Comparison of ENCODE assay signal across 12 mouse cellular contexts in genomic region chr9:23497626-23498025, GRCm38 (mm10).
DNase-seq lines count a peak whose midpoint lies in the region; ATAC-seq and TF ChIP-seq lines count a peak whose summit lies in the region.
"Had no signal": no experiment of that assay in that cellular context is flagged by ENCODE, and none has a peak within 500 bp of the region (broad histone marks: within the 10 kb centered on the region; RNA-seq: fewer than 3 reads in every experiment).

No protein-coding gene starts in this region.

- ATAC-seq in hindbrain, postnatal 0 days = no peak
- ATAC-seq in hindbrain, embryonic 13.5 days (ENCODE audit: low FRiP score) = no peak
- ATAC-seq in forebrain, embryonic 15.5 days (replicated peaks) = peak; percentile 82
- no peak for ATAC-seq in heart, embryonic 12.5 days (ENCODE audit: insufficient number of reproducible peaks, low FRiP score)

- no peak overlapping the region for H3K9ac ChIP-seq in hindbrain, postnatal 0 days (replicated peaks; ENCODE audit: low read length)
- no peak overlapping the region for H3K9ac ChIP-seq in hindbrain, embryonic 13.5 days
- no peak overlapping the region for H3K9ac ChIP-seq in forebrain, embryonic 15.5 days (replicated peaks)
- H3K9ac ChIP-seq in heart, adult 2 months (ENCODE audit: low read depth, low read length) = no peak overlapping the region
- H3K9ac ChIP-seq in heart, embryonic 12.5 days = no peak overlapping the region
- H3K9ac ChIP-seq: liver, embryonic 13.5 days had no signal

- no peak for TF ChIP-seq POLR2A in heart, adult 2 months (IDR thresholded peaks at IDR 0.05; ENCODE audit: insufficient read depth, low read depth, low read length)

- no peak overlapping the region for H3K27ac ChIP-seq in hindbrain, postnatal 0 days
- H3K27ac ChIP-seq in hindbrain, embryonic 13.5 days = no peak overlapping the region
- peak overlapping the region; percentile 68 for H3K27ac ChIP-seq in forebrain, embryonic 15.5 days (replicated peaks)
- no peak overlapping the region for H3K27ac ChIP-seq in heart, adult 2 months
- no peak overlapping the region for H3K27ac ChIP-seq in heart, embryonic 12.5 days (ENCODE audit: poor library complexity, severe bottlenecking)
- H3K27ac ChIP-seq: liver, embryonic 13.5 days had no signal

- peak; percentile 31 for DNase-seq in hindbrain, postnatal 0 days (ENCODE audit: low spot score)
- DNase-seq in left cerebral cortex, adult 18-20 months (ENCODE audit: low spot score in 2 of 2) = peak; percentile 64 to 73
- DNase-seq in right cerebral cortex, postnatal 10 days (ENCODE audit: low spot score in 2 of 2) = peak; percentile 78 to 88
- DNase-seq in gastrocnemius, postnatal 4 days (ENCODE audit: low spot score in 2 of 2) = no peak
- DNase-seq in heart, adult 2 months = no peak
- DNase-seq: cerebellum, adult 8-10 months; kidney, adult 9 months; liver, embryonic 13.5 days had no signal

- no peak overlapping the region for H3K4me3 ChIP-seq in hindbrain, postnatal 0 days (ENCODE audit: low read length)
- no peak overlapping the region for H3K4me3 ChIP-seq in hindbrain, embryonic 13.5 days
- no peak overlapping the region for H3K4me3 ChIP-seq in forebrain, embryonic 15.5 days
- H3K4me3 ChIP-seq in heart, adult 2 months = no peak overlapping the region
- H3K4me3 ChIP-seq in heart, embryonic 12.5 days = no peak overlapping the region
- H3K4me3 ChIP-seq: liver, embryonic 13.5 days; megakaryocyte, embryonic 14.5 days had no signal

- TF ChIP-seq CTCF in hindbrain, postnatal 0 days (IDR thresholded peaks at IDR 0.05; ENCODE audit: low read depth) = no peak
- no peak for TF ChIP-seq CTCF in heart, adult 2 months (IDR thresholded peaks at IDR 0.05)

- no peaks in the 10 kb centered on the region for H3K79me2 ChIP-seq in heart, adult 2 months (replicated peaks; ENCODE audit: control insufficient read depth, insufficient read depth, low read length)

- no peaks in the 10 kb centered on the region for H3K27me3 ChIP-seq in hindbrain, postnatal 0 days (ENCODE audit: insufficient read depth, low read length)
- H3K27me3 ChIP-seq in hindbrain, embryonic 13.5 days = no peaks in the 10 kb centered on the region
- no peaks in the 10 kb centered on the region for H3K27me3 ChIP-seq in forebrain, embryonic 15.5 days
- no peaks in the 10 kb centered on the region for H3K27me3 ChIP-seq in heart, adult 2 months (ENCODE audit: control insufficient read depth, insufficient read depth, low read length)
- no peaks in the 10 kb centered on the region for H3K27me3 ChIP-seq in heart, embryonic 12.5 days (replicated peaks)
- H3K27me3 ChIP-seq: liver, embryonic 13.5 days; megakaryocyte, embryonic 14.5 days had no signal

- no peak overlapping the region for H3K4me2 ChIP-seq in hindbrain, postnatal 0 days (ENCODE audit: low read depth, low read length)
- H3K4me2 ChIP-seq in hindbrain, embryonic 13.5 days = no peak overlapping the region
- no peak overlapping the region for H3K4me2 ChIP-seq in forebrain, embryonic 15.5 days (replicated peaks)
- H3K4me2 ChIP-seq in heart, embryonic 12.5 days = no peak overlapping the region
- H3K4me2 ChIP-seq: liver, embryonic 13.5 days had no signal

- H3K36me3 ChIP-seq in hindbrain, postnatal 0 days (ENCODE audit: insufficient read depth, low read length) = no peaks in the 10 kb centered on the region
- no peaks in the 10 kb centered on the region for H3K36me3 ChIP-seq in hindbrain, embryonic 13.5 days
- no peaks in the 10 kb centered on the region for H3K36me3 ChIP-seq in forebrain, embryonic 15.5 days
- no peaks in the 10 kb centered on the region for H3K36me3 ChIP-seq in heart, adult 2 months (ENCODE audit: control insufficient read depth, insufficient read depth, low read length)
- H3K36me3 ChIP-seq in heart, embryonic 12.5 days = no peaks in the 10 kb centered on the region
- H3K36me3 ChIP-seq: liver, embryonic 13.5 days had no signal

- WGBS in hindbrain, postnatal 0 days = 17% methylated on average over 3 of the region's 3 CpGs
- WGBS in hindbrain, embryonic 13.5 days = 23% methylated on average over 3 of the region's 3 CpGs
- 6% methylated on average over 3 of the region's 3 CpGs for WGBS in forebrain, embryonic 15.5 days
- 38% methylated on average over 3 of the region's 3 CpGs for WGBS in heart, adult 2 months
- 25% methylated on average over 3 of the region's 3 CpGs for WGBS in heart, embryonic 12.5 days

- TF ChIP-seq EP300 in heart, adult 2 months (IDR thresholded peaks at IDR 0.05; ENCODE audit: insufficient read depth, low read depth, low read length) = no peak

- no peaks in the 10 kb centered on the region for H3K4me1 ChIP-seq in hindbrain, postnatal 0 days (ENCODE audit: insufficient read depth, low read length)
- peaks cover 7% of the 10 kb centered on the region for H3K4me1 ChIP-seq in hindbrain, embryonic 13.5 days (replicated peaks)
- H3K4me1 ChIP-seq in forebrain, embryonic 15.5 days = peaks cover 12% of the 10 kb centered on the region
- H3K4me1 ChIP-seq in heart, adult 2 months (ENCODE audit: control insufficient read depth, insufficient read depth, low read length) = peaks cover 2% of the 10 kb centered on the region; the same call in 1 of the 2 replicates
- H3K4me1 ChIP-seq in heart, embryonic 12.5 days (replicated peaks) = no peaks in the 10 kb centered on the region; the same call in none of the 2 replicates
- H3K4me1 ChIP-seq: liver, embryonic 13.5 days; megakaryocyte, embryonic 14.5 days had no signal

- intact Hi-C loops in heart, adult 2 months (cut with DNase I) = no loop called here

- H3K9me3 ChIP-seq in hindbrain, postnatal 0 days (ENCODE audit: low read length) = no peaks in the 10 kb centered on the region
- H3K9me3 ChIP-seq in hindbrain, embryonic 13.5 days = no peaks in the 10 kb centered on the region
- H3K9me3 ChIP-seq in forebrain, embryonic 15.5 days = no peaks in the 10 kb centered on the region
- H3K9me3 ChIP-seq in heart, embryonic 12.5 days (replicated peaks) = no peaks in the 10 kb centered on the region
- H3K9me3 ChIP-seq: liver, embryonic 13.5 days had no signal

Comparison
In these comparisons a context has a peak if more than half of its experiments do, and no peak if none do; other contexts are left out.
1. DNase-seq: peak in hindbrain, postnatal 0 days (single experiment), left cerebral cortex, adult 18-20 months (2 of 2) and right cerebral cortex, postnatal 10 days (2 of 2); none in gastrocnemius, postnatal 4 days (0 of 2) and heart, adult 2 months (0 of 2).